Mouse (Mus musculus): Measurements from ENCODE around the gene Lrrc31. TPM values are rescaled to one million over a fixed set of nuclear protein-coding genes. Genes with fewer than 3 reads are reported as not detected.
"Not testable (repeated sequence)": the region's sequence is repeated elsewhere in the genome, so short reads cannot be mapped to it uniquely, and the experiment has no call there.

Lrrc31 gene
- total RNA-seq (2021), result not detected
- long read RNA-seq, experiment 1, result 0 reads
- long read RNA-seq, experiment 2, result 0 reads

- DNase-seq, result not testable (repeated sequence)
- intact Hi-C loops (cut with DNase I; ENCODE audit: low total_unique reads), result loop anchor here (5.0 kb wide), 1 partner anchor 277 kb away; no protein-coding TSS in a partner anchor
Measured at GRCm38 (mm10) chr3:30699711-30700505, at the start of gene Lrrc31. Gene Lrrc31, minus strand, starts transcription at chr3:30699843.

GRCm38 (mm10) chr3:30748316-30748715 is 48.7 kb upstream of the Lrrc31 start:
- intact Hi-C loops (cut with DNase I; ENCODE audit: low total_unique reads), result no loop called here

GRCm38 (mm10) chr3:30746006-30746405 is 46.4 kb upstream of the Lrrc31 start, which contains the start of gene Samd7:
Gene Samd7, plus strand, starts transcription at chr3:30746293.
- no peak for DNase-seq
- intact Hi-C loops (cut with DNase I; ENCODE audit: low total_unique reads), result no loop called here

More at GRCm38 (mm10) chr3:30748316-30748715, 48.7 kb upstream of the Lrrc31 start:
- no peak for DNase-seq

- no peak for DNase-seq
- intact Hi-C loops (cut with DNase I; ENCODE audit: low total_unique reads), result no loop called here
Measured at GRCm38 (mm10) chr3:30742891-30743290, 43.2 kb upstream of the Lrrc31 start.

GRCm38 (mm10) chr3:30741306-30741705 is 41.7 kb upstream of the Lrrc31 start:
- intact Hi-C loops (cut with DNase I; ENCODE audit: low total_unique reads), result no loop called here
- DNase-seq, result peak; percentile 76

GRCm38 (mm10) chr3:30736809-30737208 is 37.2 kb upstream of the Lrrc31 start:
- intact Hi-C loops (cut with DNase I; ENCODE audit: low total_unique reads), result no loop called here
- peak; percentile 55 for DNase-seq

- DNase-seq, result peak; percentile 26
- intact Hi-C loops (cut with DNase I; ENCODE audit: low total_unique reads), result no loop called here
Measured at GRCm38 (mm10) chr3:30729046-30729445, 29.4 kb upstream of the Lrrc31 start.

GRCm38 (mm10) chr3:30727209-30727608 is 27.6 kb upstream of the Lrrc31 start:
- DNase-seq, result no peak
- intact Hi-C loops (cut with DNase I; ENCODE audit: low total_unique reads), result no loop called here

GRCm38 (mm10) chr3:30725514-30725913 is 25.9 kb upstream of the Lrrc31 start:
- DNase-seq, result no peak
- intact Hi-C loops (cut with DNase I; ENCODE audit: low total_unique reads), result no loop called here

GRCm38 (mm10) chr3:30724848-30725465 is 25.3 kb upstream of the Lrrc31 start:
- no peak for DNase-seq
- intact Hi-C loops (cut with DNase I; ENCODE audit: low total_unique reads), result no loop called here

- intact Hi-C loops (cut with DNase I; ENCODE audit: low total_unique reads), result no loop called here
Measured at GRCm38 (mm10) chr3:30724105-30724824, 24.6 kb upstream of the Lrrc31 start.

GRCm38 (mm10) chr3:30723179-30723578 is 23.5 kb upstream of the Lrrc31 start:
- peak; percentile 61 for DNase-seq
- intact Hi-C loops (cut with DNase I; ENCODE audit: low total_unique reads), result no loop called here

More at GRCm38 (mm10) chr3:30724105-30724824, 24.6 kb upstream of the Lrrc31 start:
- no peak for DNase-seq

GRCm38 (mm10) chr3:30722461-30722860 is 22.8 kb upstream of the Lrrc31 start:
- intact Hi-C loops (cut with DNase I; ENCODE audit: low total_unique reads), result no loop called here
- DNase-seq, result no peak

- DNase-seq, result no peak
- intact Hi-C loops (cut with DNase I; ENCODE audit: low total_unique reads), result no loop called here
Measured at GRCm38 (mm10) chr3:30722036-30722435, 22.4 kb upstream of the Lrrc31 start.

GRCm38 (mm10) chr3:30718649-30719048 is 19.0 kb upstream of the Lrrc31 start:
- intact Hi-C loops (cut with DNase I; ENCODE audit: low total_unique reads), result no loop called here
- DNase-seq, result no peak

- intact Hi-C loops (cut with DNase I; ENCODE audit: low total_unique reads), result no loop called here
- no peak for DNase-seq
Measured at GRCm38 (mm10) chr3:30713334-30713733, 13.7 kb upstream of the Lrrc31 start.

- intact Hi-C loops (cut with DNase I; ENCODE audit: low total_unique reads), result no loop called here
- no peak for DNase-seq
Measured at GRCm38 (mm10) chr3:30710191-30710590, 10.5 kb upstream of the Lrrc31 start.

GRCm38 (mm10) chr3:30706614-30707276 is 7.1 kb upstream of the Lrrc31 start:
- intact Hi-C loops (cut with DNase I; ENCODE audit: low total_unique reads), result no loop called here
- no peak for DNase-seq

GRCm38 (mm10) chr3:30705977-30706376 is 6.3 kb upstream of the Lrrc31 start:
- intact Hi-C loops (cut with DNase I; ENCODE audit: low total_unique reads), result no loop called here
- DNase-seq, result no peak
